Mouse (Mus musculus) gastrocnemius, adult 18-20 months (tissue): Measurements from ENCODE around the gene Strn4. TPM values are rescaled to one million over a fixed set of nuclear protein-coding genes. Genes with fewer than 3 reads are reported as not detected.

Experiments
- DNase-seq: peaks from one replicate; pipeline ENCODE4 v3.0.0; 2021; ENCODE audit warnings: low spot score
- total RNA-seq, 2 experiments: library from RNA; stranded (reverse); gene quantifications; 2 replicates each; pipeline ENCODE4 v1.2.3; 2021

Strn4 gene
- total RNA-seq, 2 experiments from 2014 or later: 9.8 to 13.6 TPM

DNA sequence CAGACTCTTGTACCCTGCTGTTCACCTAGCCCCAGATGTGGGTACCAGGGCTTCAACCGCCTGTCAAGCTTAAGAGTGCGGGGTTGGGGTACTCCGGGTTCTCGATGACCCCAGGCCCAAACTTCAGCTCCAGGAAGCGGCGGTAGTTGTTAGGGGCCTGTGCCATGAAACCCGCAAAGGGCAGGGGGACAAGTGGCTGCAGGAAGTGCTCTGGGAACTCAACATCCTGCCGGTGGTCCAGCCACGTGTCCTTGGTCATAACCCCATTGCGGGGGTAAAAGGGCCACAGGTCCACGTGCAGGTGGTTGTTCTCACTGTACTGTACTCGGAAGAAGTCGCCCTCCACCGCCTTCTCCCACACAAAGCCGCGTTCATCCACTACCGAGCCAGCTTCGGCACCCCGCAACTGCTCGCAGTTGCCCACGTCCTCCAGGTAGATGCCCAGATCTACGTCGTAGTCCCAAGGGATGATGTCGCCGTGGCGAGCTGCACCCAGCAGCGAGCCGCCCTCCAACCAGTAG lies 5.2 kb upstream of the Strn4 start:
- no peak for DNase-seq

DNA sequence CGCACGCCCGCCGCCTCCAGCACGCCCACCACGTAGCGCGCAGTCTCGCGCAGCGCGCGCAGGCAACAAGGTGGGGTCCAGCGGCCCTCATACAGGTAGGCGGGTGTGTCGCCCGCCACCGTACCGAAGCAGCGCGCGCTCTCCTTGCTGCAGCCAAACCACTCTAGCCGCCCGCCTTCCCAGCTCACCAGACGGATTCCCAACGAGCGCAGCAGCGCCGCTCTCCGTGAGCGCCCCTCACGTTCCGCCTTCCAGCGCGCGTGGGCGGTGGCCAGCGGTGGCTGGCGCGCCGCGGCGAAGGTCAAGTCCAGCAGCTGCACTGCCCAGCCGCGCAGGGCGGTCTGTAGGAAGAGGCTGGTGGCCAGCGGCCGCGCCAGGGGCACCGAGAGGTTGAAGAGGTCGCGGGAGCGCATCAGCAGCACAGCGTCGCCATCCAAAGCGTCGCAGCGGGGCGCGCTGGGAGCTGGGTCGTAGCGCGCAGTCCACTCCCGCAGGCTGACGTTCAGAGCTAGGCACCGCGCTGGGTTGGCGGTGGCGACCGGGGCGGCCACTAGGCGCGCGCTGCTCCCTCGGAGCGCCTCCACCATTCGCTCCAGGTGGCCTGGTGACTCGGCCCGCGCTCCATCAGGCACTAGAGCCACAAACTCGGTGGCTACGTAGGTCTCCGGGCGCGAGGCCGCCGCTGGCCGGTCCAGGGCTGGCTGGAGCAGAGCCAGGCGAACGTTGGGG lies 4.6 kb upstream of the Strn4 start:
- DNase-seq: no peak

DNA sequence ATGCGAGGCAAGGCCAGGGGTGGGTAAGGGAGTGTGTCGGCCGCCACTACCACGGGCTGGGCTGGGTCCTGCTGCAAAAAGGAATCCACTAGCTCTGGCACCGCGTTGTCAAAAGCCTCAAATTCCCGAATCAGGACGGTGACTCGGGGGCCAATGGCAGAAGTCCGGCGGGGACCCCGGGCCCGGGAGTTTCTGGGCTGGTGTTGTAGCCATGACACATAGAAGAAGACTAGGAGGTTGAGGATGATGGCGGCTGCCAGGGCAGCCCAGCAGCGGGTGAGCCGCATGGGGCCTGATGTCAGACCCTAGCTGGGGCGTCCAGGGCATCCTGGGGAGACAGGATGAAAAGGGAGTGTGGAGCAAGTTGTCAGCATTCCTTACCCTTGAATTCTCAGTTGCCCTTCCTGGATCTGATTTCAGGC lies 4.0 kb upstream of the Strn4 start:
- no peak for DNase-seq

DNA sequence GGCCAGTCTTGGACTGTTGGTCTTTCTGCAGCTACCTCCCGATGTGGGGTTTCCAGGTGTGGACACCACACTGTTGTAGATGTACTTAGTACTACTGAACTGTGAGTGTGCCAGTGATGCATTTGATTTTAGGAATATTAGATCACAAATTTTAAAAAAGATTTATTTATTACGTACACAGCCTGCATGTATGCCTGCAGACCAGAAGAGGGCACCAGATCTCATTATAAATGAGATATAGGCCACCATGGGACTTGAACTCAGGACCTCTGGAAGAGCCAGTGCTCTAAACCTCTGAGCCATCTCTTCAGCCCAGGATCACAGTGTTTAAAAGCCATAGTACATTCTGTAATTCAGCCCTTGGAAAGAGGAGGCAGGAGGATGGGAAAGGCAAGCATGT lies 3.2 kb upstream of the Strn4 start:
- no peak for DNase-seq

- DNase-seq: peak; percentile 59
These were observed 387 bp downstream of the Strn4 start for GRCm38 (mm10) chr7:16816078-16816474.

GRCm38 (mm10) chr7:16816475-16817122 lies 910 bp downstream of the Strn4 start, which contains the start of gene Fkrp:
Gene Fkrp, minus strand, starts transcription at chr7:16816732.
- peak; percentile 35 for DNase-seq

- no peak for DNase-seq
These were observed 2.0 kb downstream of the Strn4 start for GRCm38 (mm10) chr7:16817693-16818092.

- no peak for DNase-seq
These were observed 4.1 kb downstream of the Strn4 start for GRCm38 (mm10) chr7:16819794-16820193.

DNA sequence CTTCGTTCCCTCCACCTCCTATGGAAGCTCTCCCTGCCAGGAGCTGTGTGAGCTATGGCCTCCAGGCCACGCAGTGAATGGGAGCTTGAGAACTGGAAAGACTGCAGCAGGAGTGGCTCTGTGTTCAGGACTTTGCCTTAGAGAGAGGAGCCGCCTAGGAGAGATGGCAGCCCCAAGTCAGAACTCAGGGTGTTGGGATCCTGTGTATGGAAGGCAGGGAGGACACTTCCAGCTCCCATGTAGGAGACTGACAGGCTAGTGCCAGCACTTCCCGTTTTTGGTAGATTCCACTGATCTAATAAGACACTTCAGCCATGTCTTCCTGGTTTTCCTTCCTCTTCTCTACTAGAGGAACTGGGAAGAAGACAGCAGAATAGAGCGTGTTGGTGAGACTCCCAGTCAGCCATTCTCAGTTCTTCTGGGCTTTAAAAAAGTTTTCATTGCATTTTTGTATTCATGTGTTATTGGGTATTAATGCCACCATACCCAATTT lies 4.6 kb downstream of the Strn4 start:
- DNase-seq: no peak

DNA sequence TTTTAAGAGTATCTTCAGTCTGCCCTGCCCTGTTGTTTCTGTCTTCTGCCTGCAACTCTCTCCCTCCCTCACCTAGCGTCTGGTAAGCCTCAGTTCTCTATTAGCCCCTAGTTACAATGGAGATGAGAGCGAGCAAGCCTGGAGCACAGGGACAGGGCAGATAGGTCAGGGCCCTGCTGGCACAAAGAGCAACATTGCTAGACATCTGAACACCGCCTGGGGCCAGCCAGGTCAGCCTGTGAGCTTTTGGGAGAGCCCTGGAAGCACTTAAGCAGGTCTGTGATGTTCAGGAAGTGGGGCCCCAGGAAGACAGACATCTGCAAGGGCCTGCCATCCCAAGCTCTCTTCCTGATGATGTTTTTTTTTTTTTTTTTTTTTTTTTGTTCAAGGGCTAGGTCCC lies 5.4 kb downstream of the Strn4 start:
- DNase-seq: no peak

GRCm38 (mm10) chr7:16821669-16822101 lies 6.0 kb downstream of the Strn4 start:
- no peak for DNase-seq

GRCm38 (mm10) chr7:16823734-16824133 lies 8.0 kb downstream of the Strn4 start:
- peak; percentile 61 for DNase-seq

DNA sequence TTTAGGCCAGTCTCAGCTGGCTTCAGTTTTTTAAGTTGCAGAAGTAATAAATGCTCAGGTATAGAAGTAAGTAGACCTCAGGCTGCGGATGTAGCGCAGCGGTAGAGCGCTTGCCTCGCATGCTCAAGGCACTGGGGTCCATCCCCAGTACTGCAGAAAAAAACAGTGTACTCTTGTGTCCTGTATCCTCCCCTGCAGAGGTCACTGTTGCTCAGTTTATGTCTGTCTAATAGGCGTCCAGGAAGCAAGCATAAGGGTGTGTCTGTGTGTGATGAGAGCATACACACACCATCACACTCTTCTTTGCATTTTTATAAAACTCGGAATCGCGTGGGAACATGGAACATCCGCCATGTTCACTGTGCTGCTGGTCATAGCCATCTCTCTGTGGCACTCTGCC lies 10.1 kb downstream of the Strn4 start:
- DNase-seq: no peak

DNA sequence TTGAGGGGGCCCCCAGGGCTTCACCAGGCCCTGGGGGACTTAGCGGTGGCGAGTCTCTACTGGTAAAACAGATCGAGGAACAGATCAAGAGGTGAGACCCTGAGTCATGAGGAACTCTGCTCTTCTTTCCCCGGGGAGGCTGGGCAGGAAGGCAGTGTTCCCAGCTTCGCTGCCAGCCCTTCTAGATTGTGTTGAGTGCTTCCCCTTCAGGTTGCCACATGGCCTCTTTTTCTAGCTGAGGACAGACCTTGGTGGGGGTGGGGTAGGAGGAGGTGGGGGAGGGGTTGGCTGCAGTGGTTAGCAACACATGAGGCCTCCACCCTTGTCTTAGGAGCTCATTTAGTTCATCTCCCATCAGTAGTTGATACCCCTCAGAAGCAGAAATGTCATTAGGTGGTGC lies 10.9 kb downstream of the Strn4 start:
- DNase-seq: no peak

DNA sequence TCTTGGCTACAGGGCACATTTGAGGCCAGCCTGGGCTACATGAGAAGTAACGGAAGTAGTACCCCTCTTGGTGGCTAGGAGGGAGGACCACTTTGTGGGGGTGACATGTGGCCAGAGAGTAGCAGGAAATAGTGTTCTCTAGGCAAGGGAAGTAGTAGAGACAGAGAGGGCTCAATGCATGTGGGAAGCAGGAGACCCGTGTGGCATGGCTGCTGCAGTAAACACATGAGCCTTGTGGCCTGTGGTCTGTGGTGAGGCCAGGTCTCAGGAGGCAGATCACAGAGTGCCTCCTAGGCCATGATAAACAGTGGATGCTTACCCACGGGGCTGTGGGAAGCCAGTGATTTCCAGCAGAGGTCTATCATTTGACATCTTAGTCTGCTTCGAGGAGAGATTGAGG lies 11.6 kb downstream of the Strn4 start:
- no peak for DNase-seq

DNA sequence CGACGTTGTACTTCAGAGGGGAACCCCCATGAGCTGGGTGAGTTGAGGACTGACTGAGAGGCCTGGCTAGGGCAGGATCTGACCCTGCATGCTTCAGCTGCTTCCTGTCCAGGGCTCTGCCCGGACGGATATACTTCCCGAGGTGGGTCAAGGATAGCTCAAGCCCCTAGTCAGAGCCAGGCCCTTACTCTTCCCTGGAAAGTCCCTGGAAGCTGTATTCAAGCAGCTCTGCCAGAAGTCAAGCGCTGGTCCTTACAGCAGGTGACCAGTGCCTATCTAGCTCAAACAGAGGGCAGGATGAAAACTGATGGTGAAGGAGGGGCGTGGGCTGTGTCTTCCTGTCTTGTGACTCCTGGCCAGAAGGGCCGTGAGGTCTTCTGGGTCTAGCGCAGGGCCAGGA lies 14.8 kb downstream of the Strn4 start:
- no peak for DNase-seq

DNA sequence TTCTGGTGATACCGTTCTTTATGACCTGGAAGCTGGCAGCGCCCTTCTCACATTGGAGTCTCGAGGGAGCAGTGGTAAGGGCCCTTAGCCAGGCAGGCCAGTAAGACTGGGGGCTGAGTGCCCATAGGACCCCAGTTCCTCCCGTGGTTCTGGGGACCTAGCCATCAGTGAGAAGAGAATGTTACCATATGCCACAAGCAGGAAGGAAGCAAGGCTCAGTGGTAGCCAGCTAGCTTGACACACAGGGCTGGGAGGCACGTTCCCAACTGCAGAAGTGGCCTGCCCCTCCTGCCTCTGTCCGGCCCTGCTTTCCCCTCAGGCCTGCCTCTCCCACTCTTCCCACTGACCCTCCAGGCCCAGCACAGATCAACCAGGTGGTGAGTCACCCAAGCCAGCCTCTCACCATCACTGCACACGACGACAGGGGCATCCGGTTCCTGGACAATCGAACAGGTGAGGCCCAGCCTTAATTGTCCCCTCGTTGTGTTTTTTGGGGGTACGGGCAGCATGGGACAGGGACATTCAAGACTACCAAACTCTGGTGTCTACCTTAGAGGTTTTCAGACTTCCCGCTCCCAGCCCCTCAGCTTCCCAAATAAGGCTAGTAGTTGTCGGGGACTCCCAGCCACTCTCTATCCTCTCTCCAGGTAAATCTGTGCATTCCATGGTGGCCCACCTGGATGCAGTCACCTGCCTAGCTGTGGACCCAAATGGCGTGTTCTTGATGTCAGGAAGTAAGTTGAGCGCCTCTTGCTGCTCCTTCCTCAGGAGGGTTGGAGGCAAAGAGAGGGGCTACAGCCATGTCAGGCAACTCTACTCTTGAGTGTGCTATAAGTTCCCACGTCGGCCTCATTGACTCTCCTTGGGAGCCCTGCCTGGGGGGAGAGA lies 22.5 kb downstream of the Strn4 start:
- DNase-seq: no peak

DNA sequence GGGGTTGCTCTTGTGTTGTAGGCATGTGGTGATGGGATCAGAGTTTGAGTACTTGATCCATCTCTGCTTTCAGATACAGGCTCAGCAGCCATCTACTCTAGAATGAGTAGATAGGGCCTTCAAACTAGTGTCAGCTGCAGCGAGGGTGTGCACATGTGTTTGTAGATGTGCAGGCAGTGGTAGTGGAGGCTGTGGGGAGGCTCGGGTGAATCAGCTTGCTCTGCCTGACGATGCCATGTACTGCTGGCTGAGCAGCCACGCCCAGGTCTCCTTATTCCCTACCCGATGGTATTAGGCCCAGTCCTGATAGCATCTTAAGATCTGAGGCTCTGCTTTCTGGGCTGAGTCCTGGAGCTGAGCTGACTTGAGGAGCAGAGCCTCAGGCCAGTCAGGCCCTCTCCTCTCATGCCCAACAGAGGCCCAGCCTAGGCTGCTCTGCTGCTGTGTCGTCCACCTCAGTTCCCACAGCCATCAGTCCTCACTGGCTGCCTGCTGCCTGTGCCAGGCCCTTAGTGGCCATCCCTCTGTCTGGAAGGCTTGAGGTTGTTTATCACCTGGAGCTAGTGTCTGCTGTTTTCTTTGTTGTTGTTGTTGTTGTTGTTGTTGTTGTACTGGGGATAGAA lies 23.2 kb downstream of the Strn4 start:
- no peak for DNase-seq

DNA sequence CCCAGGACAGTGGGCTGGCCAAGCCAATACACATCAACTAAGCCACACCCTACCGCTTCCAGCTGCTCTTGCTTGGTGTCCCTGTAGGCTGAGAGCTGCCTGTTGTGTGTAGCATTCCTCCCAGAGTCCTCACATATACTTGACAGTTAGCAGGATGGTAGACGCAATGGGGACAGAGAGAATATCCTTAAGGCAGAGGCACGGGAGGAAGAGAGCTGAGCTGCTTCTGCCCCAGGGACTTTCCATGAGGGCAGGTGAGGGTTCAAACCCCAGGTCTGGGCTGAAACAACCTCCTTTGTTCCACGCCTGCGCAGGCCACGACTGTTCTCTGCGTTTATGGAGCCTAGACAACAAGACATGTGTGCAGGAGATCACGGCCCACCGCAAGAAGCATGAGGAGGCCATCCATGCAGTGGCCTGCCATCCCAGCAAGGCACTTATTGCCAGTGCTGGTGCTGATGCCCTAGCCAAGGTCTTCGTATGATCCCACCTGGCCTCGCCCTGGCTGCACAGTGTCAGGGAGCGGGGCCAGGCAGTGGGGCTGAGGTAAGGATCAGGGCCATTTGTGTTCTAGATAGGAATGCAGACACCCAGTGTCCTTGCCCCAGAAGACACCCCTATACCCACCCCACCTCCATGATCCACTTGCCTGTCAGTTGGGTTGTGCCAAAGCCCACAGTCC lies 23.9 kb downstream of the Strn4 start:
- DNase-seq: no peak

DNA sequence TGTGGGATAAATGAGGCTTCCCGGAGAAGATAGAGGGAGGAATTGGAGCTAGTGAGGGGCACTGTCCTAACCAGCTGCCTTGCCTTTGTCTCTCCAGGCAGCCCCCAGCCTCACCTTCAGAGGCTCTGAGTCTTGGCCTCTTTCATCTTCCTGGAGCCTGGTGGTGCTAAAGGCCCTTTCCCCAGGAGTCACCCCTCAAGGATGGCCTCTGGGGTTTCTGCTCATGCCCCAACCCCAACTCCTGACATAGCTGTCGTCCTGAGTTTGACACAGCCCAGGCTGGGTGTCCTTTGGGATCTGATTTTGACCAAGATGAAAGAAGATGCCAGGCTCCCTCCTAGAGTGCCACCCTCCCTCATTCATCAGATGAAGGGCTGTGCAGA lies 24.4 kb downstream of the Strn4 start:
- no peak for DNase-seq

DNA sequence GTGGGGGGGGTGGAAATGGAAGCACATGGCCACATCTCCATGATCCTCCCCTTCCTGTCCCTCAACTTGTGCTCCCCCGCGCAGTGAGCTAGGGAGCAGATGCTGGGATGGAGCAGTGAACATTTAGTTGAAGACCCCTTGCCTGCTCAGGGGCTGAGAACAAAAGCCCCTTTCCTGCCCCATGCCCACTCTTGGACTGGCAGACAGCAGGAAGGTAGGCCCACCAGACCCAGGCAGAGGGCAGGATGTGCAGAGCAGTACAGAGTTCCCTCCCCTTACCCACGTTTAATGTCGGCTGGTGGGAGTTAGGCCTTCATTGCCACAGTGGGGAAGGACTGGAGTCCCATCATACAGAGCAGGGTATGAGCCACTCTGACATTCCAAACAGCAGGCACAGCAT lies 25.4 kb downstream of the Strn4 start:
- no peak for DNase-seq
